Mouse (Mus musculus): ENCODE measurements around the gene Wdr83. TPM values are rescaled to one million over a fixed set of nuclear protein-coding genes. Genes with fewer than 3 reads are reported as not detected.
"Not testable (repeated sequence)": the region's sequence is repeated elsewhere in the genome, so short reads cannot be mapped to it uniquely, and the experiment has no call there.

The Wdr83 gene
- polyA plus RNA-seq, 1 experiment, result not detected

DNA sequence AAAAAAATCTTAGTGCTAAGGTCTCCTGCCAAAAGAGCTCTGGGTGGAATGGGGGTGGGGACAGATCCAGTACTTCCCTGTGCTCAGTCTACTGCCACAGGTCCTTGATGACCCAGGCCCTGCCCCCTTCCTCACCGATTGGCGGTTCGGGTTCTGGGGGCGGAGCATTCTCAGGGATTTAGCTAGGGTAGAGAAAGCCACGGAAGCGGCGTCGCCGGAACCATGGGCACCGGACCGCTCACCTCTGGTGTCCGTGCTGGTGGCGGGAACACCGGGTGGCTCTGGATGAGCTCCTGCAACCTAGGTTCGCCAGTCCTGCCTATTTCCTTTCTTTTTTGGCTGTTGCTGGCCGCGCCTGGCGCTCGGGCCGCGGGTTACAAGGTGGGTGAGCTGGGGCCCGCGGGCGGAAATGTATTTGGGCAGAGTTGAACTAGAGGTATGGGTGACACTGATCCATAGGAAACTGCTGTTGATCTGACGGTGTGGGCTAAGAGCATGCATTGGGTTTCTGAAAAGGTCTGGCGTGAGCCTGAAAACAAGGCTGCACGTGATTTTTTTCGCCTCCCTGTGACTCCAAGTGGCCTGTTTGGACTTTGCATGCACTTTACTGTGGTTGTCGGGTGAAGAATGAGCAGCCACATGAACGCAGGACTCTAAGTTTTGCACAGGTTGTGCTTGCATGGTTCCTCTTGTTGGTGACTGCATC is 2.2 kb upstream of the Wdr83 start, which contains the start of gene Man2b1:
Gene Man2b1 (plus strand): TSS at position 163 of the 706 bp plus-strand sequence.
- TF ChIP-seq CTCF (IDR thresholded peaks at IDR 0.05; ENCODE audit: insufficient read depth, low read depth, low read length) (peak; percentile 18; the same call in 1 of the 2 replicates), POLR2A (IDR thresholded peaks at IDR 0.05; ENCODE audit: insufficient read depth, low read depth, low read length) (peak; percentile 79)
- Histone ChIP-seq H3K4me1 (ENCODE audit: control insufficient read depth, insufficient read depth, low read length) (peaks cover 22% of the 10 kb centered on the region), H3K27ac (ENCODE audit: insufficient read depth, low read depth, low read length) (no peak within 1 kb of the TSS), H3K4me3 (ENCODE audit: insufficient read depth, low read depth, low read length) (peak within 1 kb of the TSS; percentile 72)
- WGBS, result under 1% methylated on average over 30 of the region's 30 CpGs

DNA sequence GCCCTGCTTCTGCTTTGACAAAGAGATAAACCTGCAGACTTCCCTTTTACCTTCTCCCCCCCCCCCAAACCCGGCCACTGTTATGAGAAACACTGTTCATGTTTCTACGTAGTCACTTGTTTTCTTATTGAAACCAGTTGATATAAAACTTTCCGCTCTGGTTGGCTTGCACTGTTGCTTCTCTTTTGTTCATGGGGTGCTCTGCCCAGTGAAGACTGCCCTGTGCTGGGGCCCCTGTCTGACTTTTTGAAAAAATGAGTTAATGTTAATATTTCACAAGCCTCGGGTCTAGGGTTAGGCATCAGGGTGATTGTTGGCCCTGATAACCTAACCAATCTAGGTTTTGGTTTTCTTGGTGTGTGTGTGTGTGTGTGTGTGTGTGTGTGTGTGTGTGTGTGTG is 1.1 kb upstream of the Wdr83 start:
- peaks cover 22% of the 10 kb centered on the region for H3K4me1 ChIP-seq (ENCODE audit: control insufficient read depth, insufficient read depth, low read length)
- H3K27ac ChIP-seq (ENCODE audit: insufficient read depth, low read depth, low read length); H3K4me3 ChIP-seq (ENCODE audit: insufficient read depth, low read depth, low read length): not testable (repeated sequence)
- WGBS, result 91% methylated on average over 4 of the region's 4 CpGs

DNA sequence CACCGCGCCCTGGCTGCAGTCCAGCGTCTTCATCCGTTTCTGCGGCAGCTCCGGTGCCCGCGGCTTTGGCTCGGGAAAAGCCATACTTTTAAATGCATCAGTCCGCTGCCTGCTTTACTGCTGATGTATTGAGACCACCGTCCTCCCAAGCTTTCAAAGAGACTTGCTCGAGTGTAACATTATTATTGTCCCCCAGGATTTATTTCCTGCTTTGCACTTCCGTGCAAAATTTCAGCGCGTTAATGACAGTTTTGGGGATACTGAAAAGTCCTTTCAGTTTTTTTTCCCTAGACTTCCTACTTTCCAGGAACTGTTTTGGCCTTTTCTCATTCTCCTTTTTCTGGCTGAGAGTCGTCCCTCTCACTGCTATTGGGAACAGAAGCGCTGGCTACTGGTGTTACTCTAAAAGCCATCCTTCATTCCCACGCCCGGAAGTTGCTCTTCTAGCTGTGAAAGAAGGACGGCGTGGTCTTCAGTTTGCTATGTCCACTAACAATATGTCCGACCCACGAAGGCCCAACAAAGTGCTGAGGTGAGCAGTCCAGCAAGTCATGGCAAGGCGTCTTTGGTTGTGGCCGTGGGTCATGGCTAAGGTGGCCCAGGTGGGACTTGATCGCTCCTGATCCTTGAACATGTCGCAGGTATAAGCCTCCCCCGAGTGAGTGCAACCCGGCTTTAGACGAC is 432 bp downstream of the Wdr83 start, which contains the start of gene Wdr83os:
Gene Wdr83os (plus strand): TSS at position 209 of the 684 bp plus-strand sequence.
- peaks cover 22% of the 10 kb centered on the region for H3K4me1 ChIP-seq (ENCODE audit: control insufficient read depth, insufficient read depth, low read length)
- under 1% methylated on average over 30 of the region's 30 CpGs for WGBS
- peak within 1 kb of the TSS; percentile 55; the same call in 1 of the 2 replicates for H3K27ac ChIP-seq (ENCODE audit: insufficient read depth, low read depth, low read length)
- peak within 1 kb of the TSS; percentile 70 for H3K4me3 ChIP-seq (ENCODE audit: insufficient read depth, low read depth, low read length)
- TF ChIP-seq CTCF (IDR thresholded peaks at IDR 0.05; ENCODE audit: insufficient read depth, low read depth, low read length), result no peak
- no peak for TF ChIP-seq POLR2A (IDR thresholded peaks at IDR 0.05; ENCODE audit: insufficient read depth, low read depth, low read length)

DNA sequence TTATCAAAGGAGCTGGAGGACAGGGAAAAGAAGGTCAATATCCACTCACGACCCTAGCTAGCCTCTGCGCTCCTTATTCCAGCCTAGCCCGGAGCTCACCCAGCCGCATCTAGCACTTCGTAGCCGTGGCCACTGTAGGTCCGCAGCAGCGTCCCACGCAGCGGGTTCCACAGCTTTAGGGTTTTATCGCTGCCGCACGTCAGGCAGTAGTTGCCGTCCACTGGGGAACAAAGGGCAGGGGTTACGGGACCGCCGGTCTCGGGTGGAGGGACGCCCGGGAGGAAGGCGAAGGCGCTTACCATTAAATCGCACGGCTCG is 933 bp downstream of the Wdr83 start:
- 0 out of 2 replicates have a peak overlapping the region, but pooled peaks have one; percentile 55 for H3K27ac ChIP-seq (ENCODE audit: insufficient read depth, low read depth, low read length)
- TF ChIP-seq POLR2A (IDR thresholded peaks at IDR 0.05; ENCODE audit: insufficient read depth, low read depth, low read length), result no peak
- TF ChIP-seq CTCF (IDR thresholded peaks at IDR 0.05; ENCODE audit: insufficient read depth, low read depth, low read length), result no peak
- H3K4me3 ChIP-seq (ENCODE audit: insufficient read depth, low read depth, low read length), result peak overlapping the region; percentile 70
- under 1% methylated on average over 25 of the region's 25 CpGs for WGBS
- peaks cover 22% of the 10 kb centered on the region for H3K4me1 ChIP-seq (ENCODE audit: control insufficient read depth, insufficient read depth, low read length)

DNA sequence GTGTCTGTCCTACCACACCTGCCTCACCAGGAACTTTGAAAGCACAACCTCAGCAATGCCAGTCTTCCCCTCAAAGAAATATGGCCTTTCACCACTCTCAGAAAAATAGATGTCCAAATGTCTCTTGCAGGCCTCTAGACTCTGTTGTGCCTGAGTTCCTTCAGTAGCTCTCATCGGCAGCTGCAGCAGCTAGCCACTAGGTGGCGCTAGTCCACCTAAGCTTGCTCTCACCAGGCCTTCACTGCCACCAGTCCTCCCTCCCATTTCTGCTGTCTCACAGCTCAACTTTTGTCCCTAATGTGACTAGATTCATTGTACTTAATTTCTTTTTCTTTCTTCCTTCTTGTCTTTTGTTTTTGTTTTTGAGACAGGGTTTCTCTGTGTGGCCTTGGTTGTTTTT is 4.1 kb downstream of the Wdr83 start:
- Histone ChIP-seq H3K4me1 (ENCODE audit: control insufficient read depth, insufficient read depth, low read length) (peaks cover 25% of the 10 kb centered on the region), H3K27ac (ENCODE audit: insufficient read depth, low read depth, low read length) (no peak overlapping the region), H3K4me3 (ENCODE audit: insufficient read depth, low read depth, low read length) (no peak overlapping the region)
- WGBS, result 0% methylated on average over 2 of the region's 2 CpGs
- TF ChIP-seq CTCF (IDR thresholded peaks at IDR 0.05; ENCODE audit: insufficient read depth, low read depth, low read length) (peak; percentile 57), POLR2A (IDR thresholded peaks at IDR 0.05; ENCODE audit: insufficient read depth, low read depth, low read length) (no peak)

GRCm38 (mm10) chr8:85076001-85076400 is 5.1 kb downstream of the Wdr83 start:
- 74% methylated on average over 9 of the region's 9 CpGs for WGBS
- 0 out of 2 replicates have a peak, but pooled peaks have one; percentile 5 for TF ChIP-seq CTCF (IDR thresholded peaks at IDR 0.05; ENCODE audit: insufficient read depth, low read depth, low read length)
- TF ChIP-seq POLR2A (IDR thresholded peaks at IDR 0.05; ENCODE audit: insufficient read depth, low read depth, low read length), result no peak
- Histone ChIP-seq H3K4me3 (ENCODE audit: insufficient read depth, low read depth, low read length) (no peak overlapping the region), H3K27ac (ENCODE audit: insufficient read depth, low read depth, low read length) (no peak overlapping the region), H3K4me1 (ENCODE audit: control insufficient read depth, insufficient read depth, low read length) (peaks cover 16% of the 10 kb centered on the region)

GRCm38 (mm10) chr8:85074617-85075016 is 6.5 kb downstream of the Wdr83 start:
- H3K27ac ChIP-seq (ENCODE audit: insufficient read depth, low read depth, low read length), result no peak overlapping the region
- 96% methylated on average over 10 of the region's 10 CpGs for WGBS
- H3K4me1 ChIP-seq (ENCODE audit: control insufficient read depth, insufficient read depth, low read length), result peaks cover 13% of the 10 kb centered on the region
- no peak overlapping the region for H3K4me3 ChIP-seq (ENCODE audit: insufficient read depth, low read depth, low read length)
- TF ChIP-seq CTCF (IDR thresholded peaks at IDR 0.05; ENCODE audit: insufficient read depth, low read depth, low read length), result no peak
- TF ChIP-seq POLR2A (IDR thresholded peaks at IDR 0.05; ENCODE audit: insufficient read depth, low read depth, low read length), result no peak

GRCm38 (mm10) chr8:85074167-85074566 is 6.9 kb downstream of the Wdr83 start:
- 90% methylated on average over 10 of the region's 10 CpGs for WGBS
- Histone ChIP-seq H3K27ac (ENCODE audit: insufficient read depth, low read depth, low read length) (no peak overlapping the region), H3K4me3 (ENCODE audit: insufficient read depth, low read depth, low read length) (no peak overlapping the region), H3K4me1 (ENCODE audit: control insufficient read depth, insufficient read depth, low read length) (peaks cover 10% of the 10 kb centered on the region)
- no peak for TF ChIP-seq POLR2A (IDR thresholded peaks at IDR 0.05; ENCODE audit: insufficient read depth, low read depth, low read length)
- no peak for TF ChIP-seq CTCF (IDR thresholded peaks at IDR 0.05; ENCODE audit: insufficient read depth, low read depth, low read length)

DNA sequence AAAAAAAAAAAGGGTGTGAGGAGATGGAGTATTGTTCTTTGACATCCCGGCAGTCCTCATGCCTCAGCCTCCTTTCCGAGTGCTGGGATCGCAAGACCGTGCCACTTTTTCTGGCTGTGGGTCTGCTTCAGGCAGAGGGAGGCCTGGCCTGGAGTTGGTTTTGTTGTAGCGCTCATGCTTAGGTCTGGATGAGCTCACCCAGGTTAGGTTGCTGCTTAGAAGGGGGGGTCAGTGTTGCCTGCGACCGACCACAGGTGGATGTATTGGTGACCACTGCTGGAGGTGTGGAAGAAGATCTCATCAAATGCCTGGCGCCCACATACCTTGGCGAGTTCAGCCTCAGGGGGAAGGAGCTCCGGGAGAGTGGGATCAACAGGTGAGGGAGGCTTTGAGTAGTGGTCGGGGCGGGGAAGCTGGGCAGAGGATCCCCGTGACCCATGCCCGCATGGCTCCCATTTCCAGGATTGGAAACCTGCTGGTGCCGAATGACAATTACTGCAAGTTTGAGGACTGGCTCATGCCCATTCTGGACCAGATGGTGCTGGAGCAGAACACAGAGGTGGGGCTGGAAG is 8.0 kb downstream of the Wdr83 start:
- Histone ChIP-seq H3K4me3 (ENCODE audit: insufficient read depth, low read depth, low read length) (no peak overlapping the region), H3K4me1 (ENCODE audit: control insufficient read depth, insufficient read depth, low read length) (peaks cover 10% of the 10 kb centered on the region), H3K27ac (ENCODE audit: insufficient read depth, low read depth, low read length) (no peak overlapping the region)
- 91% methylated on average over 15 of the region's 15 CpGs for WGBS
- no peak for TF ChIP-seq CTCF (IDR thresholded peaks at IDR 0.05; ENCODE audit: insufficient read depth, low read depth, low read length)
- no peak for TF ChIP-seq POLR2A (IDR thresholded peaks at IDR 0.05; ENCODE audit: insufficient read depth, low read depth, low read length)

Data from olfactory bulb, adult 2 months (tissue).